Mouse (Mus musculus) c-Kit-positive CD71-negative TER-119-negative erythroid progenitor cells, embryonic 14.5 days (primary cell): Measurements from ENCODE around the gene Urod.
A peak's percentile ranks its signal among the peaks of the same experiment; 100 is the strongest.

Experiments
- DNase-seq: peaks from one replicate; pipeline ENCODE4 v3.0.0-alpha.2; 2013; ENCODE audit warnings: low read depth

Gene Urod

GRCm38 (mm10) chr4:116995131-116995797 is 1.1 kb upstream of the Urod start, which contains the start of gene Hectd3:
TSS of gene Hectd3 (plus strand) at chr4:116995317.
- peak; percentile 64 for DNase-seq

GRCm38 (mm10) chr4:116991366-116991765 is 2.8 kb downstream of the Urod start:
- peak; percentile 71 for DNase-seq

- DNase-seq, result no peak
Observed at GRCm38 (mm10) chr4:116989731-116990130, 4.5 kb downstream of the Urod start.

GRCm38 (mm10) chr4:116987122-116987456 is 7.1 kb downstream of the Urod start:
- DNase-seq, result no peak

GRCm38 (mm10) chr4:116986400-116987121 is 7.7 kb downstream of the Urod start:
- DNase-seq, result peak; percentile 25

GRCm38 (mm10) chr4:116985681-116986080 is 8.5 kb downstream of the Urod start:
- DNase-seq, result no peak

GRCm38 (mm10) chr4:116976503-116976902 is 17.7 kb downstream of the Urod start:
- no peak for DNase-seq

GRCm38 (mm10) chr4:116954951-116955350 is 39.3 kb downstream of the Urod start:
- DNase-seq, result no peak

GRCm38 (mm10) chr4:116951642-116952041 is 42.6 kb downstream of the Urod start:
- peak; percentile 3 for DNase-seq

GRCm38 (mm10) chr4:116944055-116944454 is 50.2 kb downstream of the Urod start:
- no peak for DNase-seq

- no peak for DNase-seq
Observed at GRCm38 (mm10) chr4:116942695-116943094, 51.5 kb downstream of the Urod start.
